Mouse (Mus musculus): Measurements from ENCODE around the gene Map4k3. TPM values are rescaled to one million over a fixed set of nuclear protein-coding genes. Genes with fewer than 3 reads are reported as not detected.

Map4k3 gene
- polyA plus RNA-seq, 1 experiment = 38.0 TPM

DNA sequence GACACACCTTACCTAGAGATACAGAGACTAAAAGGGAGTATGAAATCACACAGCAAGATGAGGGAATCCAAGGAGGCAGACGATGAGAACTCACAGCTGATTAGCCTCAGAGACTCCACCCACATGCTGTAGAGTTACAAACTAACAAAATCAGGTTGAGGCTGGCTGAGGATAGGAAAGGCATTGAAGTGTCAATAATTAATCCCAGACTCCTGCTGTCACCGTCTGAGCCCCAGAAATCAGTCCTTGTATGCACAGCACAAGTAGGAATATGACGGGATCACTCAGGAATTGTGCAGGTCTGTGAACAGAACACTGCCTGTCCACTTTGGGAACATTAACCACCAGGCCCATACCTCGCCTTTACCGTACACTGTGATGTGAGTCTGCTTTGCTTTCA is 81.4 kb downstream of the Map4k3 start:
- WGBS = 67% methylated on average over 5 of the region's 5 CpGs
- H3K4me3 ChIP-seq (replicated peaks; ENCODE audit: extremely low read depth, low read depth, low read length) = no peak overlapping the region
- TF ChIP-seq CTCF (IDR thresholded peaks at IDR 0.05; ENCODE audit: insufficient read depth, low read length) (no peak), POLR2A (IDR thresholded peaks at IDR 0.05; ENCODE audit: borderline replicate concordance, extremely low read depth, low read depth, low read length) (no peak)
- no peak for DNase-seq
- H3K4me1 ChIP-seq (ENCODE audit: control insufficient read depth, insufficient read depth, low read length) = peaks cover 15% of the 10 kb centered on the region

DNA sequence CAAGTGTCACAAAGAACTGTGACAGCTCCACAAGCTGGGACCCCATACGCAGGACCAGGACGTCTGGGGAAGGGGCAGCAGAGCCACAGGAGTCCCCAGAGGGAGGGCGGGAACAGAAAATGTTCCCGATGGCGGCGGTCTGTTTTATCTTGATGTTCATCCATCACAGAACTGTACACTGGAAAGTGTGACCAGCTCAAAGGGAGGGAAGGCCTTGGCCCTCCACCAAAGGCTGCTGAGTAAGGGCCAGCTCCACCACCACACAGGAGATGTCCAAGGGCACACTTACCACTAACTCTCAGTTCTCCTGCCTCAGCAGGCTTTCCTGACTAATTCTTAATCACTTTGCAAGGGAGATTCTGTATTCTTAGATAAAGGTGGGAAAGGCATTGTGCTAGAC is 82.2 kb downstream of the Map4k3 start:
- Histone ChIP-seq H3K4me1 (ENCODE audit: control insufficient read depth, insufficient read depth, low read length) (peaks cover 15% of the 10 kb centered on the region), H3K4me3 (replicated peaks; ENCODE audit: extremely low read depth, low read depth, low read length) (no peak overlapping the region)
- no peak for TF ChIP-seq CTCF (IDR thresholded peaks at IDR 0.05; ENCODE audit: insufficient read depth, low read length)
- TF ChIP-seq POLR2A (IDR thresholded peaks at IDR 0.05; ENCODE audit: borderline replicate concordance, extremely low read depth, low read depth, low read length) = no peak
- DNase-seq = no peak
- 44% methylated on average over 6 of the region's 6 CpGs for WGBS

DNA sequence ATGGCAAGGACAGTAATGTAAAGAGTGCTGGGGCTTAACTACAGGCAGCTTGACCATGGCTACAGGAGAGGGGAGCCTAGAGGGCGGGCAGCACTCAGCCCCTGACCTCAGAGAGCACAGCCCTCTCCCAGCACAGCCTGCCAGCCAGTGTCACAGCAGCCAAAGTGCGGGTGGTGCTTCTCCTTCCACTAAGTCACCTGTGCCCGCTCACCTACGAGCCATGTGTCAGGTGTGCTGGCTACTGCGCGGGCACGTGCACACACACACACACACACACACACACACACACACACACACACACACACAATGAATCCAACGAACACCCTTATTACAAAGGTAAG is 82.6 kb downstream of the Map4k3 start:
- no peak overlapping the region for H3K4me3 ChIP-seq (replicated peaks; ENCODE audit: extremely low read depth, low read depth, low read length)
- H3K4me1 ChIP-seq (ENCODE audit: control insufficient read depth, insufficient read depth, low read length) = peaks cover 15% of the 10 kb centered on the region
- WGBS = 71% methylated on average over 8 of the region's 8 CpGs
- TF ChIP-seq POLR2A (IDR thresholded peaks at IDR 0.05; ENCODE audit: borderline replicate concordance, extremely low read depth, low read depth, low read length) (no peak), CTCF (IDR thresholded peaks at IDR 0.05; ENCODE audit: insufficient read depth, low read length) (no peak)
- DNase-seq = no peak

DNA sequence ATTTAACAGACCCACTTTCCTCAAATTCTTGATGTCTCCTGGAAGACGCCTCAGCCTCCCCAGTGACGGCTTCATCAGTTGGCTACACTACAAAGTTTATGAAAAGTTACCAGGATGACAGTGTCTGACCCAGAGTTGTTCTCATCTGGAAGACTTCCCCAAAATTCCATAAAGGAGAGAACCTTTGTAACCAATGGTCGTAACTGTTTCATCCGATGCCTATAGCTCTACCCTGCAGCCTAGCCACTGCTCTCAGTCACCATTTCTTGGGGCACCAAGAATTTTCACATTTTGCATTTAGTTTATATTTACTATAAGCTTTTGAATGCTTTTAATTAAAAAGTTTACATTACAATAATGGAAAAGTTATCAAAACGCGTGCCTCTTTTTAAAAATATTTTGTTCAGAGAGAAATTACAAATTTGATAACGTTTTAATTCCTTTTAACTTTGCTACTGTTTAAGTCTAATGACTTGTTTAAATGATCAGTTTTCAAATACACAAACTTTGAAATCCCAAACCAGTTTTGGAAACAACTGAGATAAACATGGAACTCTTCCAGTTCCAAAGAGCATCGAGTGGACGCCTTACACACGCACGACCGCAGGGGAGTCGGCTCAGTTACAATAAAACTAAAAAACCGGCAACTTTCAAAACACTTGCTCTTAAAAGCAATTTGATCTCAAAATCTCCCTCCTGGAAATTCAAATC is 83.1 kb downstream of the Map4k3 start:
- Histone ChIP-seq H3K4me1 (ENCODE audit: control insufficient read depth, insufficient read depth, low read length) (peaks cover 15% of the 10 kb centered on the region), H3K4me3 (replicated peaks; ENCODE audit: extremely low read depth, low read depth, low read length) (no peak overlapping the region)
- no peak for TF ChIP-seq POLR2A (IDR thresholded peaks at IDR 0.05; ENCODE audit: borderline replicate concordance, extremely low read depth, low read depth, low read length)
- no peak for TF ChIP-seq CTCF (IDR thresholded peaks at IDR 0.05; ENCODE audit: insufficient read depth, low read length)
- no peak for DNase-seq
- 54% methylated on average over 14 of the region's 14 CpGs for WGBS

DNA sequence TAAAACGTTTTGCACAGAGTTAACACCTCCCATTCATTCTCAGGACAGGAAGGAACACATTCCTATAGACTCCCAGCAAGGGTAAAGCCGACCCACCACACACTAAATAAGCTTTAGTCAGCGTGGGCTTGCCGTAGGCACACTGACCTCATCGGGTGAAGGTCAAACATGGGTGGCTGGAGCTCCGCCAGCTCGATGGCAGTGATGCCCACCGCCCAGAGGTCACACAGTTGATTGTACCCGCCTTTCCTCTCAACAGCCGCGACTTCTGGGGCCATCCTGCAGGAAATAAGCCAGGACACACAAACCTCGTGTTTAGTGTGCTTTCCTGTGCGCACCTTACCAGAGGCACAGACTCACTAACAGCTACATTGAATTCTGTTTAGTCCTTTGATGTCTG is 83.7 kb downstream of the Map4k3 start:
- WGBS = 50% methylated on average over 13 of the region's 13 CpGs
- Histone ChIP-seq H3K4me3 (replicated peaks; ENCODE audit: extremely low read depth, low read depth, low read length) (no peak overlapping the region), H3K4me1 (ENCODE audit: control insufficient read depth, insufficient read depth, low read length) (peaks cover 15% of the 10 kb centered on the region)
- DNase-seq = no peak
- no peak for TF ChIP-seq POLR2A (IDR thresholded peaks at IDR 0.05; ENCODE audit: borderline replicate concordance, extremely low read depth, low read depth, low read length)
- TF ChIP-seq CTCF (IDR thresholded peaks at IDR 0.05; ENCODE audit: insufficient read depth, low read length) = no peak

DNA sequence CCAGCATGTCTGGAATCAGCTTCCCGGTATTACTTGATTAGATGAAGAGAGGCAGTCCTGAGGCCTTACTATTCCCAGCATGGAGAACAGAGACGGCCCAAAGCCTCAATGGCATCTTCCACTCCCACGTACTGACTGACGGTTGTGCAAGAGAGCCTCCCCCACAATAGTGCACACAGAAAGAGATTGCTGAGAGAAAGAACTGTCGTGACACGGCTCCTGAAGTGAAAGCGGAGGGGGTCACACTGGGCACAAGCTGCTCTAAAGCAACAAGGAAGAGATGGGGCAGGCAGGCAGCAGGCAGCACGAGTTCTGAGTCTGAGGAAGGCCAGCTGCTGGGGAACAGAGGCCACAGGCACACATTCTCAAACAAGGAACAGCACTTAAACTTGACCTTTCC is 90.2 kb downstream of the Map4k3 start:
- TF ChIP-seq POLR2A (IDR thresholded peaks at IDR 0.05; ENCODE audit: borderline replicate concordance, extremely low read depth, low read depth, low read length) (no peak), CTCF (IDR thresholded peaks at IDR 0.05; ENCODE audit: insufficient read depth, low read length) (no peak)
- WGBS = 58% methylated on average over 8 of the region's 8 CpGs
- DNase-seq = no peak
- Histone ChIP-seq H3K4me1 (ENCODE audit: control insufficient read depth, insufficient read depth, low read length) (peaks cover 2% of the 10 kb centered on the region; the same call in 1 of the 2 replicates), H3K4me3 (replicated peaks; ENCODE audit: extremely low read depth, low read depth, low read length) (no peak overlapping the region)

DNA sequence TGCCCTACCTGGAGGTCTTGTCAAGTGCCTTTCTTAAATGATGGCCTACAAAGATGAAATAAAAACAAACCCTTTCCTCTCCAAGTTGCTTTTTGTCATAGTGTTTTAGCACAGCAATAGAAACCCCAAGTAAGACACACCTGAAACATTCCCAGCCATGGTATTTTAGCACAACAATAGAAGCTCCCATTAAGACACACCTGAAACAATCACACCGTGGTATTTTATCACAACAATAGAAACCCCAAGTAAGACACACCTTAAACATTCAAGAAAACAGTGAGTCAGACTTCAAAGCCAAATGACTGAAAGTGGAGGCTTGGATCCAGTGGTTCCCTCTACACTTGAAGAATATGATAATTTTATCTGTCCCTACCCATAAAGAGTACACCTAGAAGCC is 92.5 kb downstream of the Map4k3 start:
- H3K4me3 ChIP-seq (replicated peaks; ENCODE audit: extremely low read depth, low read depth, low read length) = no peak overlapping the region
- TF ChIP-seq CTCF (IDR thresholded peaks at IDR 0.05; ENCODE audit: insufficient read depth, low read length) (no peak), POLR2A (IDR thresholded peaks at IDR 0.05; ENCODE audit: borderline replicate concordance, extremely low read depth, low read depth, low read length) (no peak)
- 76% methylated on average over 1 of the region's 1 CpGs for WGBS
- peaks cover 2% of the 10 kb centered on the region; the same call in 1 of the 2 replicates for H3K4me1 ChIP-seq (ENCODE audit: control insufficient read depth, insufficient read depth, low read length)
- DNase-seq = no peak

DNA sequence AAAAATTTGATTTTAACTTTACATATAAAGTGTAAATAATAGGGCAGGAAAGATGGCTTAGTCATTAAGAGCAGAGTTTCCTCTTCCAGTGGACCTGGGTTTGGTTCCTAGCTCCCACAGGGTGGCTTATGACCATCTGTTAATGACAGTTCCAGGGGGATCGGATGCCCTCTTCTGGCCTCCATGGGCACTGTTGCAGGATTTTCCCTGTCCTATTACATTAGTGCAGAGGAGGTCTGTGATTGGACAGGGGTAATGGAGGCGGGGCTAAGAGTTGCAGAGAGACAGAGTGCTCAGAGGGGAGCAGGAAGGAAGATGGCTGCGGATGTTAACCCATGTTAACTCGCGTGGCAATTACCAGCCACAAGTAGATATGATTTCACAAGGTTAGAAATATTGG is 95.4 kb downstream of the Map4k3 start:
- DNase-seq = no peak
- Histone ChIP-seq H3K4me1 (ENCODE audit: control insufficient read depth, insufficient read depth, low read length) (peaks cover 2% of the 10 kb centered on the region; the same call in 1 of the 2 replicates), H3K4me3 (replicated peaks; ENCODE audit: extremely low read depth, low read depth, low read length) (no peak overlapping the region)
- WGBS = 93% methylated on average over 5 of the region's 5 CpGs
- no peak for TF ChIP-seq POLR2A (IDR thresholded peaks at IDR 0.05; ENCODE audit: borderline replicate concordance, extremely low read depth, low read depth, low read length)
- TF ChIP-seq CTCF (IDR thresholded peaks at IDR 0.05; ENCODE audit: insufficient read depth, low read length) = no peak

DNA sequence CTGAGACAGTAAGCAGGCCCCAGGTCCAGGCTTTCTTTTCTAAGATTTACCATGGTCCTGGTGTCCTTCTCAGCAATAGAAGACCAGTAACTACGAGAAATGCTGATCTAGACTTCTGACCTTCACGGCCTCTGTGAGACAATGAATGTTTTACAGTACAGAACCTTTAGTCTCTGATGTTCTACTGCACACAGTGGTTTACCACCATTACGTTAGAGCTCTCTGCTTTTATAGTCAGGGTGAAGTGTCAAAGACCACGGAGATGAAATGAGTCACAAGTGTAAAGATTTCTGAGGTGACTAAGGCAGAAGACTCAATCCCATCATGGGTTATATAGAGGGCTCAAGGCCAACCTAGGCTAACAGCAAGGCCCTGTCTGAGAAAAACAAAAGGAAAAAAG is 95.9 kb downstream of the Map4k3 start:
- no peak overlapping the region for H3K4me3 ChIP-seq (replicated peaks; ENCODE audit: extremely low read depth, low read depth, low read length)
- TF ChIP-seq CTCF (IDR thresholded peaks at IDR 0.05; ENCODE audit: insufficient read depth, low read length) (no peak), POLR2A (IDR thresholded peaks at IDR 0.05; ENCODE audit: borderline replicate concordance, extremely low read depth, low read depth, low read length) (no peak)
- 92% methylated on average over 4 of the region's 4 CpGs for WGBS
- H3K4me1 ChIP-seq (ENCODE audit: control insufficient read depth, insufficient read depth, low read length) = peaks cover 2% of the 10 kb centered on the region; the same call in 1 of the 2 replicates
- DNase-seq = no peak

DNA sequence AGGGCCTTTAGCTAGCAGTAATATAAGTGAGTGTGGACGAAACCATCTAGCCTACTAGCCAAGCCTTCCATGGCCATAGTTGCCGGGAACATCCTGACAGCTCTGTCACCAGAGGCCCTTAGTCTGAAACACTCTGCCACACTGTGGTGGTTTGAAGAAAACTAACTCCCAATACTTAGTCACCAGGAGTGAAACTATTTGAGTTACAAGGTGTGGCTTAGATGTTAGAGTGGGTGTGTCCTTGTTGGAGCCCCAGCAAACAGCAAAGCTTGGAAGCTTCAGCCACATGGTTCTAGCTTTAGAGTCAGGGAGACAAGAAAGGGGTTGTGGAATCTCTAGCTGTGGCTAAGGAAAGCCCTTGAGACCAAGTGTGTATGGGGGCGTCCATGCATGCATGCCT is 97.3 kb downstream of the Map4k3 start:
- TF ChIP-seq CTCF (IDR thresholded peaks at IDR 0.05; ENCODE audit: insufficient read depth, low read length) = no peak
- no peak for TF ChIP-seq POLR2A (IDR thresholded peaks at IDR 0.05; ENCODE audit: borderline replicate concordance, extremely low read depth, low read depth, low read length)
- DNase-seq = no peak

More for the DNA sequence above, 97.3 kb downstream of the Map4k3 start:
- peaks cover 2% of the 10 kb centered on the region; the same call in 1 of the 2 replicates for H3K4me1 ChIP-seq (ENCODE audit: control insufficient read depth, insufficient read depth, low read length)
- no peak overlapping the region for H3K4me3 ChIP-seq (replicated peaks; ENCODE audit: extremely low read depth, low read depth, low read length)
- 93% methylated on average over 3 of the region's 3 CpGs for WGBS
